Mouse (Mus musculus) stomach, postnatal 0 days (tissue): ENCODE results near the gene Mcam.

ENCODE experiments used
- CTCF ChIP-seq: IDR thresholded peaks from 2 replicates; pipeline ENCODE4 v1.5.1; 2016; ENCODE audit warnings: antibody characterized with exemption, low read depth, mild to moderate bottlenecking, moderate library complexity
- EP300 ChIP-seq: optimal IDR thresholded peaks from 2 replicates; pipeline ENCODE3; 2016; ENCODE audit warnings: antibody characterized with exemption

DNA sequence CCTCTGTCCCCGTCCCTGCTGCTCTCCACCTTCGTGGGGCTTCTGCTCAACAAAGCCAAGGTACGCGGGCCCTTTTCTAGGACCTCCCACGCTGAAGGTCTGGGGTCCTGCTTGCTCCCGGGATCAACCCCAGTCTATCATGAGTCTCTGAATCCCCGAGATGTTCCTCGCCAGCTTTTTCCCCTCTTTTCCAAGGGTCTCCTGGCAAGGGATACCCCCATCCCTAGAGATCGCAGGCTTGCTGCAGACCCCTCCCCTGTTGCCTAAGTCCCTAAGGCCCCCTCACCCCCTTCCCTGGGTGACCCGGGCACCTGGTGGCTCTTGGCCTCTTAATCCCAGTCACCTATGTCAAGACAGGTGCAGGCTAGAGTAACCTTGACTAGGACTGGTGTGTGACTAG lies 49.0 kb upstream of the Mcam start:
- no peak for TF ChIP-seq CTCF
- no peak for TF ChIP-seq EP300
